Mouse (Mus musculus): ENCODE measurements around the gene N4bp2.

DNA sequence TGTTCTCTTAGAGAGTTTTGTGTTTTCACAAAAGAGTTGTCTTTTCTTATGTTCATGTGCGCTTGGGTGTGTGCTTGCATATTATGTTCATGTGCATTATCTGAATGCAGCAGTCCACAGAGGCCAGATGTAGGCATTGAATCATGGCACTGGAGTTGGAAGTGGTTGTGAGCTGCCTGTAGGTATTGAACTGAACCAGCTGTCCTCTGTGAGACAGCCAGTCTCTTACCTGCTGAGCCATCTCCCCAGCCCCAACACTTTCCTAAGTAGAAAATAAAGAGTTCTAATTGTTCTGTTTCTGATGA, 32.6 kb downstream of the N4bp2 start:
- TF ChIP-seq CTCF (IDR thresholded peaks at IDR 0.05; ENCODE audit: borderline replicate concordance, control insufficient read depth, extremely low read depth, insufficient read depth, low read length, poor library complexity): no peak
- no peak for TF ChIP-seq POLR2A (IDR thresholded peaks at IDR 0.05; ENCODE audit: control insufficient read depth, extremely low read depth, insufficient read depth, low read length, poor library complexity)
